Mouse (Mus musculus) layer of hippocampus, postnatal 14 days (tissue): ENCODE data around the gene Hdac4. TPM values are rescaled to one million over a fixed set of nuclear protein-coding genes. Genes with fewer than 3 reads are reported as not detected.

Experiments used
- DNase-seq, 2 experiments: peaks; one replicate each; pipeline ENCODE4 v3.0.0; 2021 to 2022; ENCODE audit warnings: low spot score in 2 of 2, mixed read lengths in 1 of 2
- total RNA-seq, 2 experiments: library from RNA; stranded (reverse); gene quantifications; 2 replicates each; pipeline ENCODE4 v1.2.3; 2021

Gene Hdac4
- total RNA-seq, 2 experiments from 2014 or later, result 96.2 to 98.7 TPM

GRCm38 (mm10) chr1:92104718-92105117 lies 90.8 kb downstream of the Hdac4 start:
- no peak for DNase-seq

GRCm38 (mm10) chr1:92103971-92104370 lies 91.5 kb downstream of the Hdac4 start:
- no peak for DNase-seq

GRCm38 (mm10) chr1:92103377-92103776 lies 92.1 kb downstream of the Hdac4 start:
- no peak for DNase-seq

- DNase-seq, result no peak
These were observed 92.7 kb downstream of the Hdac4 start for GRCm38 (mm10) chr1:92102825-92103224.

GRCm38 (mm10) chr1:92100371-92100891 lies 95.1 kb downstream of the Hdac4 start:
- peak; percentile 40 to 73 for DNase-seq

GRCm38 (mm10) chr1:92099964-92100363 lies 95.5 kb downstream of the Hdac4 start:
- peak; percentile 37 to 64 for DNase-seq

GRCm38 (mm10) chr1:92099502-92099901 lies 96.0 kb downstream of the Hdac4 start:
- peak in 1 of 2 experiments; percentile 33 for DNase-seq

- no peak for DNase-seq
These were observed 97.0 kb downstream of the Hdac4 start for GRCm38 (mm10) chr1:92098456-92098855.

GRCm38 (mm10) chr1:92096991-92097525 lies 98.4 kb downstream of the Hdac4 start:
- DNase-seq, result no peak

- DNase-seq, result no peak
These were observed 103.2 kb downstream of the Hdac4 start for GRCm38 (mm10) chr1:92092286-92092685.

GRCm38 (mm10) chr1:92087821-92088220 lies 107.7 kb downstream of the Hdac4 start:
- DNase-seq, result no peak

GRCm38 (mm10) chr1:92087343-92087742 lies 108.2 kb downstream of the Hdac4 start:
- no peak for DNase-seq

- DNase-seq, result no peak
These were observed 108.7 kb downstream of the Hdac4 start for GRCm38 (mm10) chr1:92086841-92087240.

- no peak for DNase-seq
These were observed 109.2 kb downstream of the Hdac4 start for GRCm38 (mm10) chr1:92086277-92086813.

- DNase-seq, result no peak
These were observed 110.8 kb downstream of the Hdac4 start for GRCm38 (mm10) chr1:92084738-92085137.

- no peak for DNase-seq
These were observed 111.5 kb downstream of the Hdac4 start for GRCm38 (mm10) chr1:92084004-92084403.

GRCm38 (mm10) chr1:92082837-92083541 lies 112.5 kb downstream of the Hdac4 start:
- DNase-seq, result no peak

- DNase-seq, result no peak
These were observed 113.2 kb downstream of the Hdac4 start for GRCm38 (mm10) chr1:92082156-92082836.

GRCm38 (mm10) chr1:92079982-92080537 lies 115.4 kb downstream of the Hdac4 start:
- no peak for DNase-seq

GRCm38 (mm10) chr1:92075312-92075711 lies 120.2 kb downstream of the Hdac4 start:
- DNase-seq, result no peak

- no peak for DNase-seq
These were observed 120.8 kb downstream of the Hdac4 start for GRCm38 (mm10) chr1:92074655-92075054.
